Mouse (Mus musculus) heart, postnatal 4 days (tissue): Measurements from ENCODE around the gene Vmn2r97. TPM values are rescaled to one million over a fixed set of nuclear protein-coding genes. Genes with fewer than 3 reads are reported as not detected.
"Not testable (repeated sequence)": the region's sequence is repeated elsewhere in the genome, so short reads cannot be mapped to it uniquely, and the experiment has no call there.

Source experiments
- DNase-seq: peaks from one replicate; pipeline ENCODE4 v3.0.0; 2021
- total RNA-seq, 2 experiments: library from RNA; stranded (reverse); gene quantifications; 2 replicates each; pipeline ENCODE4 v1.2.3; 2021

Gene Vmn2r97
- not detected for total RNA-seq

- not testable (repeated sequence) for DNase-seq
These were observed at the start of gene Vmn2r97 for GRCm38 (mm10) chr17:18914000-18914399. TSS of gene Vmn2r97 (plus strand) at chr17:18914300.

GRCm38 (mm10) chr17:18882436-18882835 lies 31.7 kb upstream of the Vmn2r97 start:
- not testable (repeated sequence) for DNase-seq

GRCm38 (mm10) chr17:18889745-18890329 lies 24.3 kb upstream of the Vmn2r97 start:
- no peak for DNase-seq

- DNase-seq: not testable (repeated sequence)
These were observed 43.7 kb downstream of the Vmn2r97 start for GRCm38 (mm10) chr17:18957800-18958199.

- no peak for DNase-seq
These were observed 54.5 kb downstream of the Vmn2r97 start for GRCm38 (mm10) chr17:18968371-18969275.

Other genes starting within 250 kb of the Vmn2r97 start
- not detected for gene Vmn2r98, start 139.2 kb downstream of the Vmn2r97 start, total RNA-seq